Mouse (Mus musculus): ENCODE data around the gene Wnt9b. TPM values are rescaled to one million over a fixed set of nuclear protein-coding genes. Genes with fewer than 3 reads are reported as not detected.
A peak's percentile ranks its signal among the peaks of the same experiment; 100 is the strongest.

The Wnt9b gene
- polyA plus RNA-seq, 1 experiment from 2014 or later = 0.41 TPM

DNA sequence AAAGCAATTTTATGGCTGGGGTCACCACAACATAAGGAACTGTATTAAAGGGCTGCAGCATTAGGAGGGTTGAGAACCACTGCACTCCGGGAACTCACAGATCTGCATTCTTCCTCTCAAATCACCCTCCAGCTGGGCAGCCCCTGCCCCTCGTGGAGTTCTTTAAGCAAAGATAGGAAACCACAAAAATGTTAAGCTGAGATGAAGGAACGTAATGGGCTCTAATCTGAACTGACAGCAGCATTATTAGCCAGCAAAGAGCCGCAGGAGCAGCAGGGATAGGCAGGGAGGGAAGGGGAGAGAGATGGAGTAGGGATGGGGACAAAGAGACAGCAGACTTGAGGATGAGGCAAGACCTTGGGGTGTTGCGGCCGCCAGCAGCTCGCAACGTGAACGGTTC, 32.6 kb downstream of the Wnt9b start:
- peaks cover 6% of the 10 kb centered on the region; the same call in 1 of the 2 replicates for H3K4me1 ChIP-seq (ENCODE audit: control insufficient read depth, insufficient read depth, low read length)
- WGBS = 49% methylated on average over 9 of the region's 9 CpGs
- no peak overlapping the region for H3K4me3 ChIP-seq (ENCODE audit: low read length)
- no peaks in the 10 kb centered on the region for H3K27me3 ChIP-seq (ENCODE audit: control insufficient read depth, insufficient read depth, low read length)
- ATAC-seq (replicated peaks; ENCODE audit: extremely low read depth, insufficient read depth, low FRiP score) = no peak
- H3K9ac ChIP-seq (ENCODE audit: low read length) = no peak overlapping the region
- H3K36me3 ChIP-seq (ENCODE audit: control insufficient read depth, insufficient read depth) = no peaks in the 10 kb centered on the region
- no peak overlapping the region for H3K27ac ChIP-seq (ENCODE audit: low read length)
- no peak overlapping the region for H3K4me2 ChIP-seq (ENCODE audit: low read depth, low read length)
- no peaks in the 10 kb centered on the region for H3K9me3 ChIP-seq (replicated peaks; ENCODE audit: control insufficient read depth, low read length)

DNA sequence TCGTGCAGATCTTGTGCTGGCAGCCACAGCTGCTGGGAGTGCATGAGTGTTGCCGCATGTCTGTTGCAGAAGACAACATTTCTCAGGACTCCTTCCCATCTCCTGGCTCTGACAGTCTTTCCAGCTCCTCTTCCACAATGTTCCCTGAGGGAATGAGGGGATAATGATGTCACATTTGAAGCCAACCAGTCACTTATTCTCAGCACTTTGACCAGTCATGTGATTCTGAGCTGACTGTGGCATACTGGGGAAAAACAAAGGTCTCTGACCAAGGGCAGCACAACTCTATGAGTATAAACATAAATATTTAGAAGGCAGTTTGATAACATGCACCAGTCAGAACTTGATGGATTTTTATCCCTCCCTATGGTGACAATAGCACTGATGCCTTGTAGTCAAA, 35.5 kb downstream of the Wnt9b start:
- WGBS = 77% methylated on average over 2 of the region's 2 CpGs
- Histone ChIP-seq H3K9ac (ENCODE audit: low read length) (no peak overlapping the region), H3K27me3 (ENCODE audit: control insufficient read depth, insufficient read depth, low read length) (no peaks in the 10 kb centered on the region), H3K4me2 (ENCODE audit: low read depth, low read length) (no peak overlapping the region), H3K4me1 (ENCODE audit: control insufficient read depth, insufficient read depth, low read length) (no peaks in the 10 kb centered on the region), H3K36me3 (ENCODE audit: control insufficient read depth, insufficient read depth) (no peaks in the 10 kb centered on the region), H3K4me3 (ENCODE audit: low read length) (no peak overlapping the region), H3K9me3 (replicated peaks; ENCODE audit: control insufficient read depth, low read length) (no peaks in the 10 kb centered on the region), H3K27ac (ENCODE audit: low read length) (no peak overlapping the region)
- ATAC-seq (replicated peaks; ENCODE audit: extremely low read depth, insufficient read depth, low FRiP score) = no peak

DNA sequence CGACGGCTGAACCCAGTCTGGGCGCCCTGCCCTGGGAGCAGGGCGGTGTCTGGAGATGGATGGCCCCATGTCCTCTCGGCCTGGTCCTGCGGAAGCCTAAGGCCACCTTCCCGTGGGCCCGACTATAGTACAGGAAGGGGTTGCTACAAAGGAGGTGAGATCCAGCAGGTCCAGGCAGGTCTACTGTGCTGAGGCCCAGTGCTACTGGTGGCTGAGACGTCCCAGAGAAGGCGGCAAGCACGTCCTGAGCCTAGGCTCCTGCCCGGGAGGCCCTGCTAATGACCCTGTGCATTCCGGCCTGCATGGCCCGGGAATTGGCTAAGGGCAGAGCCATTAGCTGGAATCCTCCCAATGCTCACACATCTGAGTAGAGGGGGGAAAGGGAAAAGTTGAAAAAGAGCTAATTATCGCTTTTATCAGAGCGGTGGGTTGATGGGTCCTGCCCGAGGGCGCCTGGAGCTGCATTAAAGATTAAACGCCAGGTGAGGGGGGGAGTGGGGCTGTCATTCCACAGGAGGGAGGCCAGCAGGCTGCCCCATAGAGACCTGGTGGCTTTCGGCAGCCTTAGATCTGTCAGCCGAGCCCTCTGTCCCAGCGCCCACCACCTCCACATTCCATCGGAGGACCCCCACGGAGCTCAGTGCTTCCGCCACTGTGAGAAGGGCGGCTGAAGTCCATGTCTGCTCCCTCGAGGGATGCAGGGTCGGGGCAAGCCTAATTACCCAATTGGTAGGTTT, 37.6 kb downstream of the Wnt9b start:
- no peaks in the 10 kb centered on the region for H3K4me1 ChIP-seq (ENCODE audit: control insufficient read depth, insufficient read depth, low read length)
- ATAC-seq (replicated peaks; ENCODE audit: extremely low read depth, insufficient read depth, low FRiP score) = no peak
- H3K36me3 ChIP-seq (ENCODE audit: control insufficient read depth, insufficient read depth) = no peaks in the 10 kb centered on the region
- no peak overlapping the region for H3K9ac ChIP-seq (ENCODE audit: low read length)
- H3K4me2 ChIP-seq (ENCODE audit: low read depth, low read length) = no peak overlapping the region
- 50% methylated on average over 28 of the region's 28 CpGs for WGBS
- H3K4me3 ChIP-seq (ENCODE audit: low read length) = no peak overlapping the region
- H3K27ac ChIP-seq (ENCODE audit: low read length) = no peak overlapping the region
- no peaks in the 10 kb centered on the region for H3K9me3 ChIP-seq (replicated peaks; ENCODE audit: control insufficient read depth, low read length)
- H3K27me3 ChIP-seq (ENCODE audit: control insufficient read depth, insufficient read depth, low read length) = no peaks in the 10 kb centered on the region

DNA sequence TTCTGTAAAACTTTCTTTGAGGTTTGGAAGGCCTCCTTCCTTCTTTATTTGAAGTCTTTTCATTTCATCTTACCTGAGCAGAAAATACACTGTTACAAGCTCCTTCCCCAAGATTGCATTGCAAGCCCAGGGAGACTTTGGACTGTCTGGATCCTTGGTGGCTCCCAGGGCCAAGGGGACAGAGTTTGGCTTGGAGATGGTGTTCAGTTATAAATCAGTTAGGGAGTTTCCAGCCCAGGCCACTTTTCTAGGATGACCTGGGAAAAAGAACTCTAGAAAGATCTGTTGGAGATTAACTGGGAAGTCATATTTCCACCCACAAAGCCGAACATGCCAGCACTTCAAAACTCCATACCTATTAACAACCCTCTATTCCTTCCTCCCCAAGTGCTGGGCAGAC, 39.6 kb downstream of the Wnt9b start:
- ATAC-seq (replicated peaks; ENCODE audit: extremely low read depth, insufficient read depth, low FRiP score) = no peak
- Histone ChIP-seq H3K4me2 (ENCODE audit: low read depth, low read length) (no peak overlapping the region), H3K9ac (ENCODE audit: low read length) (no peak overlapping the region), H3K27me3 (ENCODE audit: control insufficient read depth, insufficient read depth, low read length) (no peaks in the 10 kb centered on the region), H3K27ac (ENCODE audit: low read length) (no peak overlapping the region), H3K9me3 (replicated peaks; ENCODE audit: control insufficient read depth, low read length) (no peaks in the 10 kb centered on the region), H3K4me3 (ENCODE audit: low read length) (no peak overlapping the region), H3K4me1 (ENCODE audit: control insufficient read depth, insufficient read depth, low read length) (no peaks in the 10 kb centered on the region), H3K36me3 (ENCODE audit: control insufficient read depth, insufficient read depth) (no peaks in the 10 kb centered on the region)
- WGBS = 68% methylated on average over 1 of the region's 1 CpGs

DNA sequence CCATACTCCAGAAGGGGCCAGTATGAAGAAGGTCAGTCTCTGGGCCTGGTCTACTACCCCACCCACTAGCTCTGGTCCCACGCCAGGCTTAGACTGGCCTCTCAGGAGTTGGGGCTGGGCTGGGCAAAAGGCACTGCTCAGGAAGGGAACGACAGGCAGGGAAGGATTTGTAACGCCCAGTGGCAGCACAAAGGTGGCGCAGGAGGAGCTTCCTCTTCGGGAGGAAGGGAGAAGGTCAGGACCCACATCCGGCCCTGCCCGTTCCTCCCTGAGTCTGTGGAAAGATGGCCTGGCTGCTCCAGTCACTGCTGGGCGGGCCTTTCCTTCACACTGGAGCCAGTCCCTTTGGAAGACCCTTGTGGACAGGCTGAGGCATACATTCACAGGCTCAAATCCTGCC, 42.6 kb downstream of the Wnt9b start:
- 0 out of 2 replicates have a peak overlapping the region, but pooled peaks have one; percentile 11 for H3K27ac ChIP-seq (ENCODE audit: low read length)

DNA sequence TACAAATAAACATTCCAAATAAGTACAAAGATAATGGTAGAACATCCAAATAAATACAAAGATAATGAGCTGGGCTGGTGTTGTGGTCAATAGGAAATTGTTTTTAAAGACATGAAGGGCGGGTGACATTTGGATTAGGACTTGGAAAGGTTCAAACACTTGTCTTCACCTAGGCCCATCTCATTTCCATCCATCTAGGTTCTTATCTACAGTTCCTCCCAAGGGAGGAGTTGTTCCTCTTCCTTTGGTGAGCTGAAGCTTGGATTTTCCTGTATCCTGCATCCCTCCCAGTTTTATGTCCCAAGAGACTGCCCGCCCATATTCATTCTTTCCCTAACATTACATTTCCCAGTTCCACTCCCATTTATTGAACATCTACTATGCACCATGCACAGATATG, 51.4 kb downstream of the Wnt9b start:
- peak overlapping the region; percentile 80 for H3K4me2 ChIP-seq (ENCODE audit: low read depth, low read length)
- WGBS = 72% methylated on average over 2 of the region's 2 CpGs
- peak overlapping the region; percentile 98 for H3K27ac ChIP-seq (ENCODE audit: low read length)
- no peaks in the 10 kb centered on the region for H3K36me3 ChIP-seq (ENCODE audit: control insufficient read depth, insufficient read depth)
- ATAC-seq (replicated peaks; ENCODE audit: extremely low read depth, insufficient read depth, low FRiP score) = no peak
- peak overlapping the region; percentile 88 for H3K9ac ChIP-seq (ENCODE audit: low read length)
- peaks cover 5% of the 10 kb centered on the region for H3K4me1 ChIP-seq (ENCODE audit: control insufficient read depth, insufficient read depth, low read length)
- peak overlapping the region; percentile 86 for H3K4me3 ChIP-seq (ENCODE audit: low read length)
- H3K27me3 ChIP-seq (ENCODE audit: control insufficient read depth, insufficient read depth, low read length) = no peaks in the 10 kb centered on the region
- no peaks in the 10 kb centered on the region for H3K9me3 ChIP-seq (replicated peaks; ENCODE audit: control insufficient read depth, low read length)

More for the DNA sequence above, 42.6 kb downstream of the Wnt9b start:
- no peaks in the 10 kb centered on the region for H3K4me1 ChIP-seq (ENCODE audit: control insufficient read depth, insufficient read depth, low read length)
- 43% methylated on average over 8 of the region's 8 CpGs for WGBS
- no peaks in the 10 kb centered on the region for H3K36me3 ChIP-seq (ENCODE audit: control insufficient read depth, insufficient read depth)
- no peaks in the 10 kb centered on the region for H3K9me3 ChIP-seq (replicated peaks; ENCODE audit: control insufficient read depth, low read length)
- H3K9ac ChIP-seq (ENCODE audit: low read length) = no peak overlapping the region
- H3K27me3 ChIP-seq (ENCODE audit: control insufficient read depth, insufficient read depth, low read length) = no peaks in the 10 kb centered on the region
- ATAC-seq (replicated peaks; ENCODE audit: extremely low read depth, insufficient read depth, low FRiP score) = peak; percentile 82
- no peak overlapping the region for H3K4me3 ChIP-seq (ENCODE audit: low read length)
- no peak overlapping the region for H3K4me2 ChIP-seq (ENCODE audit: low read depth, low read length)

DNA sequence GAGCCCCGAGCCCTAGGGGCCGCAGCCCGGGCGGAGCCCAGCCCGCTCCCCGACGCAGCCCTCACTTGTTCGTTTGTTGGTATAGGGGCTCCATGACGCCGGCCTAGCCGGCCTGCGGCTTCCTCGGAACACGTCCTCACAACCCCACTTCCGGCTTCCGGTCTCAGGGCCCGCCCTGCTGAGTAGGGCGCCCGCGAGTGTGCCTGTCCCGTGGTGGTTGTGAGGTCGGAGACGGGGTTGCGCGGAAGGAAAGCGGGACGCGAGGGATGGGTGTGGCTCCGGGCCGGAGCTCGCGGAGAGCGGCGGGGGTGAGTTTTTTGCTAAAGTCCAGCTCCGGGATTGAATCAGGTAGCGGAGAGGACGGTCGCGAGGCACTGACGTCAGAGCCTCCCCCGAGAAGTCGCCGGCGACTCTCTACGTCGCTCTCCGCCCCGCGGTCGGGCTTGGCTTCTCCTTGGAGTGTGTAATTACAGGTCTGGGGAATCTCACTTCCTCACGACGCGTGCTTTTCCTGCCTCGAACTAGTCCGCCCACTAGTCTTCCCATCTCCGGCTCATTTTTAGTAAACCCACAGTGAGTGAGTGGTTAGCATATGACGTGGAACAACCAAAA, 52.0 kb downstream of the Wnt9b start, which contains the start of gene Gosr2:
TSS of gene Gosr2 (minus strand) at position 334 of the 612 bp plus-strand sequence.
- H3K9ac ChIP-seq (ENCODE audit: low read length) = peak within 1 kb of the TSS; percentile 88
- H3K27me3 ChIP-seq (ENCODE audit: control insufficient read depth, insufficient read depth, low read length) = no peaks in the 10 kb centered on the region
- peak within 1 kb of the TSS; percentile 86 for H3K4me3 ChIP-seq (ENCODE audit: low read length)
- H3K4me1 ChIP-seq (ENCODE audit: control insufficient read depth, insufficient read depth, low read length) = peaks cover 5% of the 10 kb centered on the region
- H3K27ac ChIP-seq (ENCODE audit: low read length) = peak within 1 kb of the TSS; percentile 98
- H3K9me3 ChIP-seq (replicated peaks; ENCODE audit: control insufficient read depth, low read length) = no peaks in the 10 kb centered on the region
- peak within 1 kb of the TSS; percentile 80 for H3K4me2 ChIP-seq (ENCODE audit: low read depth, low read length)
- no peaks in the 10 kb centered on the region for H3K36me3 ChIP-seq (ENCODE audit: control insufficient read depth, insufficient read depth)
- under 1% methylated on average over 57 of the region's 57 CpGs for whole genome bisulfite sequencing
- peak; percentile 96 for ATAC-seq (replicated peaks; ENCODE audit: extremely low read depth, insufficient read depth, low FRiP score)

DNA sequence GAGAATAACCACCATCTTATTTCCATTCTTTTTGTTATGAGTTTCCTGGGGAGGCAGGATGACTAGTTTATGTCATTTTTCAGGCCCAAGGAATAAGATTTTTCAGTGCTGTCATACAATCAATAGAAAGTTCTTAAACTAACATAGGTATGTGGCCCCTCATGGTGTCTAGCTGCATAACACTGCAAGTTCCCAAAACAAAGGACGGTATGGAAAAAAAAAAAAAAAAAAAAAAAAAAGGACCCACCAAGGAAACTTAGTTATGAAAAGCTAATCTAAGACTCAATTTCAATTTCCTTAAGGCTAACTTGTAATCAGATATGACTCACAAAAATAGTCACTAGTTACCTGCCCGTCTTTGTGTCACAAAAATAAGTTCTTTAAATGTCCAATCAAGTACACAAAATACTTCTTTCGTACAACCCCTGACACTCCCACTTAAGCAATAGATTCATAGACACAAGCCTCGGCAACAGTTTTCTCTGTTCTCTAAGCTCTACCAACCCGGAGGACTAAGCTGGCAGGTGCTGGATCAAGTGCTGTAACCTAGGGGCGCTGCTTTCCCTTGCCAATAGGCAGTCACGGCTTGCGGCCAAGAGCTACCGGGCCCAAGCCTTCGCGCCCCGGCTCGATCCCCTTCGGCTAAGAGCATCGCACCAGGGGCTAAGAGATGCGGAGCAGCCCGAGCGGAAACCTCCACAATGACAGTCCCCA, 52.6 kb downstream of the Wnt9b start:
- Histone ChIP-seq H3K9me3 (replicated peaks; ENCODE audit: control insufficient read depth, low read length) (no peaks in the 10 kb centered on the region), H3K4me1 (ENCODE audit: control insufficient read depth, insufficient read depth, low read length) (peaks cover 5% of the 10 kb centered on the region), H3K36me3 (ENCODE audit: control insufficient read depth, insufficient read depth) (no peaks in the 10 kb centered on the region), H3K27me3 (ENCODE audit: control insufficient read depth, insufficient read depth, low read length) (no peaks in the 10 kb centered on the region), H3K4me3 (ENCODE audit: low read length) (peak overlapping the region; percentile 86), H3K27ac (ENCODE audit: low read length) (peak overlapping the region; percentile 98), H3K9ac (ENCODE audit: low read length) (peak overlapping the region; percentile 88), H3K4me2 (ENCODE audit: low read depth, low read length) (peak overlapping the region; percentile 80)
- under 1% methylated on average over 18 of the region's 18 CpGs for WGBS
- peak; percentile 46; the same call in 1 of the 2 replicates for ATAC-seq (replicated peaks; ENCODE audit: extremely low read depth, insufficient read depth, low FRiP score)

DNA sequence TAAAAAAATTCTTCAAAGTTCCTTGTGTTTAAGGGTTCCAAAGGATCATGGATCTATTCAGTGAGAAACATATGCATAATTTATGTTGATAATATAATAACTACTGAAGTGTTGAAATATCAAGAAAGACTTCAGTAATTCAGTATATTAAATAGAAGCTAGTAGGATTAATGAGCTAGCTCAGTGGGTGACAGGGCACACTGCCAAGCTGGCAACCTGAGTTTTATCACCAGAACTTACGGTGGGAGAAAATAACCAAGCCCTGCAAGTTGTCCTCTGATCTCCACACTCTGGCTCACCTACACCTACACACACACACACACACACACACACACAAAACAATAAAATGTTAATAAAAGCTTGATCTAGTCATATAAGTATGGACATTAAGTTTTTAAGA, 56.4 kb downstream of the Wnt9b start:
- ATAC-seq (replicated peaks; ENCODE audit: extremely low read depth, insufficient read depth, low FRiP score) = no peak
- H3K36me3 ChIP-seq (ENCODE audit: control insufficient read depth, insufficient read depth) = no peaks in the 10 kb centered on the region
- 36% methylated on average over 1 of the region's 1 CpGs for WGBS
- no peaks in the 10 kb centered on the region for H3K9me3 ChIP-seq (replicated peaks; ENCODE audit: control insufficient read depth, low read length)
- H3K4me3 ChIP-seq (ENCODE audit: low read length) = no peak overlapping the region
- H3K27ac ChIP-seq (ENCODE audit: low read length) = no peak overlapping the region
- no peak overlapping the region for H3K4me2 ChIP-seq (ENCODE audit: low read depth, low read length)
- H3K9ac ChIP-seq (ENCODE audit: low read length) = no peak overlapping the region
- H3K27me3 ChIP-seq (ENCODE audit: control insufficient read depth, insufficient read depth, low read length) = no peaks in the 10 kb centered on the region
- peaks cover 34% of the 10 kb centered on the region for H3K4me1 ChIP-seq (ENCODE audit: control insufficient read depth, insufficient read depth, low read length)

Measured in heart, embryonic 16.5 days (tissue).